Mouse (Mus musculus): ENCODE data around the gene Gse1.

- TF ChIP-seq TCF12 (IDR thresholded peaks at IDR 0.05; ENCODE audit: low read depth, low read length): no peak
- TF ChIP-seq POLR2A (IDR thresholded peaks at IDR 0.05; ENCODE audit: control insufficient read depth in 1 of 2, insufficient read depth in 1 of 2, low read depth in 1 of 2, low read length in 2 of 2, poor library complexity in 1 of 2): peak in 1 of 2 experiments; percentile 6; a peak in 1 of 4 replicates
- no peak for TF ChIP-seq CTCF (IDR thresholded peaks at IDR 0.05 in 2 of 3, conservative IDR thresholded peaks at IDR 0.05 in 1 of 3; ENCODE audit: control insufficient read depth in 1 of 3, insufficient read depth in 1 of 3, low read depth in 2 of 3, low read length in 3 of 3, poor library complexity in 1 of 3, severe bottlenecking in 1 of 3)
- no peak for TF ChIP-seq USF1 (IDR thresholded peaks at IDR 0.05; ENCODE audit: low read depth, low read length)
- TF ChIP-seq MAX (IDR thresholded peaks at IDR 0.05; ENCODE audit: low read length): no peak
- no peak for TF ChIP-seq E2F4 (IDR thresholded peaks at IDR 0.05; ENCODE audit: borderline replicate concordance, low read depth, low read length)
- no peak for TF ChIP-seq POLR2AphosphoS5 (IDR thresholded peaks at IDR 0.05; ENCODE audit: borderline replicate concordance, low read depth, low read length)
Measured at GRCm38 (mm10) chr8:120487377-120487728, 259.1 kb downstream of the Gse1 start.

Data from MEL (cell line).